In the genomic region with DNA sequence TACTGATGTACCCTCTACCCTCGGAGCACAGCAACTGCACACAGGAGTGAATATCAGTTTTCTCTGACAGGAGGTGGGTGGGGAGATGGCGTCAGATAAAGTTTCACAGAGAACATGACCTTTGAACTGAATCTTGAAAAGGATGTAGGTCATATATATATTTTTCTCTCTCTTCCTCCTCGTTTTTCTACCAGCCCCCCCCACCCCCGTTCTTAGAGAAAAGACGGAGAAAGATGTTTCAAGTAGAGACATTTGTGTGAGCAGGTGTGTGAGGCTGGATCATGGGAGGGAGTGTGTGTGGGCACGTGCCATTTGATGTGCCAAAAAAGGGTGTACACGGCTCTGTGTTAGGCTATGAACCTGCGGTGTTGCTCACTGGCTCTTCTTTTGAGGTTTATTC, we compare ENCODE assay signal across 21 mouse cellular contexts.
DNase-seq lines count a peak whose midpoint lies in the region; ATAC-seq lines count a peak whose summit lies in the region.
"Had no signal": no experiment of that assay in that cellular context is flagged by ENCODE, and none has a peak within 500 bp of the region (broad histone marks: within the 10 kb centered on the region; RNA-seq: fewer than 3 reads in every experiment).

No protein-coding gene starts in this region.

- ATAC-seq in CD4-positive, CD25-positive, alpha-beta regulatory T cell, adult 4 months: peak; percentile 84
- peak; percentile 87 for ATAC-seq in activated CD4-positive, CD25-positive, alpha-beta regulatory T cell, adult 4 months
- no peak for ATAC-seq in midbrain, embryonic 15.5 days (replicated peaks)

- no peak overlapping the region for H3K4me3 ChIP-seq in midbrain, embryonic 15.5 days
- H3K4me3 ChIP-seq: forebrain, embryonic 10.5 days; hindbrain, embryonic 13.5 days; layer of hippocampus, adult 2 months; limb, embryonic 12.5 days; midbrain, embryonic 10.5 days; neural tube, embryonic 15.5 days had no signal

- peak; percentile 86 for DNase-seq in naive thymus-derived CD4-positive, alpha-beta T cell, adult 2 months (ENCODE audit: low read depth)
- DNase-seq in thymus, postnatal 25 days: peak; percentile 77
- DNase-seq in cerebellum, adult 11 months: no peak
- DNase-seq in cerebellum, postnatal 25 days: no peak
- DNase-seq: adrenal gland, postnatal 14 days; cerebellum, adult 8-10 months; gastrocnemius, postnatal 10 days; heart, adult 18-20 months; kidney, adult 18-20 months; kidney, postnatal 10 days; lung, adult 18-20 months; retina, postnatal 1 day had no signal

- WGBS in midbrain, embryonic 15.5 days: 84% methylated on average over 8 of the region's 8 CpGs

- H3K4me2 ChIP-seq in midbrain, embryonic 15.5 days: no peak overlapping the region
- H3K4me2 ChIP-seq: hindbrain, embryonic 13.5 days; limb, embryonic 12.5 days; neural tube, embryonic 15.5 days had no signal

- no peaks in the 10 kb centered on the region for H3K4me1 ChIP-seq in midbrain, embryonic 15.5 days
- H3K4me1 ChIP-seq: forebrain, embryonic 10.5 days; hindbrain, embryonic 13.5 days; limb, embryonic 12.5 days; midbrain, embryonic 10.5 days; neural tube, embryonic 15.5 days had no signal

- H3K36me3 ChIP-seq in midbrain, embryonic 15.5 days (replicated peaks): no peaks in the 10 kb centered on the region
- H3K36me3 ChIP-seq: forebrain, embryonic 10.5 days; hindbrain, embryonic 13.5 days; limb, embryonic 12.5 days; midbrain, embryonic 10.5 days; neural tube, embryonic 15.5 days had no signal

- H3K27me3 ChIP-seq in midbrain, embryonic 15.5 days (replicated peaks): no peaks in the 10 kb centered on the region
- H3K27me3 ChIP-seq: hindbrain, embryonic 13.5 days; limb, embryonic 12.5 days; neural tube, embryonic 15.5 days had no signal

- H3K27ac ChIP-seq in midbrain, embryonic 15.5 days: no peak overlapping the region
- H3K27ac ChIP-seq: forebrain, embryonic 10.5 days; hindbrain, embryonic 13.5 days; layer of hippocampus, adult 2 months; limb, embryonic 12.5 days; midbrain, embryonic 10.5 days; neural tube, embryonic 15.5 days had no signal

- H3K9me3 ChIP-seq in midbrain, embryonic 15.5 days: no peaks in the 10 kb centered on the region
- H3K9me3 ChIP-seq: forebrain, embryonic 10.5 days; hindbrain, embryonic 13.5 days; limb, embryonic 12.5 days; midbrain, embryonic 10.5 days; neural tube, embryonic 15.5 days had no signal

- H3K9ac ChIP-seq in midbrain, embryonic 15.5 days: no peak overlapping the region
- H3K9ac ChIP-seq: hindbrain, embryonic 13.5 days; limb, embryonic 12.5 days; neural tube, embryonic 15.5 days had no signal

Comparison
In these comparisons a context has a peak if more than half of its experiments do, and no peak if none do; other contexts are left out.
1. DNase-seq: peak in naive thymus-derived CD4-positive, alpha-beta T cell, adult 2 months (single experiment) and thymus, postnatal 25 days (single experiment); none in cerebellum, adult 11 months (single experiment) and cerebellum, postnatal 25 days (0 of 2).